ENCODE assay signal across 8 mouse cellular contexts in the genomic region with DNA sequence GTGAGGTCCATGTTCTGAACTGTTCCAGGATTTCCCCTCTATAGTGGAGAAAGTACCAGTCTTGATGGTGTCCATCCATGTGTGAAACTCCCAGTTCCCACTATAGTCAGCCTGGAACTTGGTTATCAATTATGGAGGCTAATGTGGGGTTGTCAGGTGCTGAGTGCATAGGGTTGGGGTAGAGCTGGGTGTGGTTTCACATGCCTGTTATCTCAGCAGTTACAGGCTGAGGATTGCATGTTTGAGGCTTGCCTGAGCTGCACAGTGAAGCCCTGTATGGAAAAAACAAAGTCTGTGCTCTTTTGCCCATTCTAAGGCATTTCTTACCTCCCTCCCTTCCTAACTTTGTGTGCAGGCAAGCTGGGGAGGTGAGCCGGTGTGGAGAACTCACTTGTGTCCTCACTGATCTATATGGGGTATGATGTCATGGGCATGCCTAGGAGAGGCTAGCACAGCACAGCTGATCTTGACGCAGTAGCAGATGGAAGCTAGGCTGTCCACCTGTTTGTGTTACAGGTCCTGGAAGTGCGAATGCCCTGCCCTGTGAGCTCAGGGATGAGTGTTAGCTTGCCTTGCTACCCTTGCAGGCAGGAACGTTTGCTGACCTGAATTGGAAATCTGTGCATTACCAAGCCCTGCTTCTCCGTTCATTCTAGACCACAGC. TPM values are rescaled to one million over a fixed set of nuclear protein-coding genes. Genes with fewer than 3 reads are reported as not detected.
DNase-seq lines count a peak whose midpoint lies in the region; ATAC-seq and TF ChIP-seq lines count a peak whose summit lies in the region.
"Not testable (repeated sequence)": the region's sequence is repeated elsewhere in the genome, so short reads cannot be mapped to it uniquely, and the experiment has no call there.

No protein-coding gene starts in this region.

- not testable (repeated sequence) for TF ChIP-seq CTCF in G1E (IDR thresholded peaks at IDR 0.05; ENCODE audit: low read depth, low read length); liver, embryonic 14.5 days (IDR thresholded peaks at IDR 0.05; ENCODE audit: low read depth); liver, postnatal 0 days (IDR thresholded peaks at IDR 0.05; ENCODE audit: low read depth)

- not testable (repeated sequence) for H3K27ac ChIP-seq in intestine, embryonic 16.5 days (ENCODE audit: low read length); liver, embryonic 11.5 days (ENCODE audit: low read depth, low read length); stomach, embryonic 14.5 days (ENCODE audit: low read length)
- peak overlapping the region; percentile 70 for H3K27ac ChIP-seq in liver, embryonic 14.5 days
- H3K27ac ChIP-seq in liver, postnatal 0 days (ENCODE audit: low read depth): peak overlapping the region; percentile 76

- peak; percentile 64 for TF ChIP-seq EP300 in liver, embryonic 14.5 days (IDR thresholded peaks at IDR 0.05; ENCODE audit: low read depth)
- peak; percentile 72; the same call in 1 of the 2 replicates for TF ChIP-seq EP300 in liver, postnatal 0 days (IDR thresholded peaks at IDR 0.05; ENCODE audit: low read depth)

- H3K9me3 ChIP-seq in G1E (replicated peaks): peaks cover 10% of the 10 kb centered on the region
- H3K9me3 ChIP-seq in intestine, embryonic 16.5 days (ENCODE audit: control insufficient read depth, low read length); liver, embryonic 11.5 days (ENCODE audit: control insufficient read depth, low read length); liver, embryonic 14.5 days (ENCODE audit: control insufficient read depth, low read length); liver, postnatal 0 days (ENCODE audit: low read length); stomach, embryonic 14.5 days (ENCODE audit: control insufficient read depth, low read depth, low read length): not testable (repeated sequence)

- not testable (repeated sequence) for H3K27me3 ChIP-seq in G1E (ENCODE audit: insufficient read depth, low read length); intestine, embryonic 16.5 days (replicated peaks; ENCODE audit: control insufficient read depth, insufficient read depth, low read length); liver, embryonic 11.5 days (replicated peaks; ENCODE audit: control insufficient read depth, insufficient read depth, low read length); liver, embryonic 14.5 days (ENCODE audit: control insufficient read depth, insufficient read depth, low read length); liver, postnatal 0 days (ENCODE audit: insufficient read depth, low read length); stomach, embryonic 14.5 days (ENCODE audit: control insufficient read depth, insufficient read depth, low read length)

- not testable (repeated sequence) for DNase-seq in G1E (ENCODE audit: low spot score); liver, embryonic 11.5 days (ENCODE audit: low spot score); liver, postnatal 0 days
- peak; percentile 10 for DNase-seq in cerebellum, adult 11-12 months
- DNase-seq in liver, embryonic 14.5 days (ENCODE audit: low read depth in 3 of 3, low spot score in 3 of 3): peak in 1 of 3 experiments; percentile 47

- not testable (repeated sequence) for H3K4me2 ChIP-seq in intestine, embryonic 16.5 days (ENCODE audit: low read depth, low read length); liver, embryonic 11.5 days; stomach, embryonic 14.5 days (replicated peaks; ENCODE audit: low read depth, low read length)
- peak overlapping the region; percentile 53 for H3K4me2 ChIP-seq in liver, embryonic 14.5 days (ENCODE audit: low read depth)
- H3K4me2 ChIP-seq in liver, postnatal 0 days (ENCODE audit: low read depth, low read length): peak overlapping the region; percentile 29; the same call in 1 of the 2 replicates

- peak; percentile 69; the same call in 1 of the 2 replicates for ATAC-seq in G1E (ENCODE audit: extremely low read depth, insufficient number of reproducible peaks, low FRiP score, poor library complexity, severe bottlenecking)
- ATAC-seq in erythroblast, adult 5-6 weeks (replicated peaks; ENCODE audit: low FRiP score, poor library complexity, severe bottlenecking): peak; percentile 80
- ATAC-seq in intestine, embryonic 16.5 days: peak; percentile 59; the same call in 1 of the 2 replicates
- peak; percentile 93 for ATAC-seq in liver, embryonic 11.5 days (replicated peaks; ENCODE audit: low FRiP score)
- ATAC-seq in liver, embryonic 14.5 days (ENCODE audit: insufficient read depth): peak; percentile 92
- peak; percentile 86 for ATAC-seq in liver, postnatal 0 days
- peak; percentile 71; the same call in 1 of the 2 replicates for ATAC-seq in stomach, embryonic 14.5 days (ENCODE audit: insufficient number of reproducible peaks, insufficient read depth, low FRiP score, low read depth)

- peaks cover 62% of the 10 kb centered on the region for H3K36me3 ChIP-seq in G1E (replicated peaks)
- peaks cover 24% of the 10 kb centered on the region for H3K36me3 ChIP-seq in intestine, embryonic 16.5 days (ENCODE audit: control insufficient read depth, insufficient read depth, low read length)
- H3K36me3 ChIP-seq in liver, embryonic 11.5 days (ENCODE audit: control insufficient read depth, insufficient read depth, low read length): peaks cover 33% of the 10 kb centered on the region
- peaks cover 26% of the 10 kb centered on the region for H3K36me3 ChIP-seq in liver, embryonic 14.5 days (replicated peaks; ENCODE audit: control insufficient read depth, insufficient read depth, low read depth)
- peaks cover 41% of the 10 kb centered on the region for H3K36me3 ChIP-seq in liver, postnatal 0 days (replicated peaks; ENCODE audit: insufficient read depth, low read length)
- peaks cover 22% of the 10 kb centered on the region for H3K36me3 ChIP-seq in stomach, embryonic 14.5 days (ENCODE audit: control insufficient read depth, insufficient read depth, low read length)

- 85% methylated on average over 5 of the region's 5 CpGs for WGBS in intestine, embryonic 16.5 days
- WGBS in liver, embryonic 11.5 days: 81% methylated on average over 5 of the region's 5 CpGs
- 57% methylated on average over 5 of the region's 5 CpGs for WGBS in liver, embryonic 14.5 days (ENCODE audit: insufficient replicate concordance)
- 66% methylated on average over 5 of the region's 5 CpGs for WGBS in liver, postnatal 0 days (ENCODE audit: insufficient replicate concordance)
- 85% methylated on average over 5 of the region's 5 CpGs for WGBS in stomach, embryonic 14.5 days

- H3K4me3 ChIP-seq in G1E (ENCODE audit: low read depth, low read length); intestine, embryonic 16.5 days (ENCODE audit: low read length); liver, embryonic 11.5 days (ENCODE audit: low read depth, low read length); liver, embryonic 14.5 days (ENCODE audit: insufficient read depth in 1 of 2, low read depth in 2 of 2, low read length in 2 of 2); liver, postnatal 0 days (ENCODE audit: low read depth, low read length); stomach, embryonic 14.5 days (ENCODE audit: low read depth, low read length): not testable (repeated sequence)

- H3K4me1 ChIP-seq in G1E (ENCODE audit: insufficient read depth, low read depth, low read length): peaks cover 30% of the 10 kb centered on the region
- not testable (repeated sequence) for H3K4me1 ChIP-seq in intestine, embryonic 16.5 days (ENCODE audit: control insufficient read depth, insufficient read depth, low read length); stomach, embryonic 14.5 days (ENCODE audit: control insufficient read depth, insufficient read depth, low read length)
- peaks cover 18% of the 10 kb centered on the region for H3K4me1 ChIP-seq in liver, embryonic 11.5 days (replicated peaks; ENCODE audit: control insufficient read depth, insufficient read depth, low read length)
- peaks cover 26 to 27% of the 10 kb centered on the region in 2 experiments for H3K4me1 ChIP-seq in liver, embryonic 14.5 days (replicated peaks; ENCODE audit: control insufficient read depth in 2 of 2, insufficient read depth in 2 of 2, low read length in 1 of 2)
- H3K4me1 ChIP-seq in liver, postnatal 0 days (ENCODE audit: insufficient read depth): peaks cover 48% of the 10 kb centered on the region

- H3K9ac ChIP-seq in intestine, embryonic 16.5 days (ENCODE audit: low read depth, low read length); liver, embryonic 11.5 days (ENCODE audit: low read depth, low read length); liver, postnatal 0 days (replicated peaks); stomach, embryonic 14.5 days (replicated peaks; ENCODE audit: low read depth, low read length): not testable (repeated sequence)
- H3K9ac ChIP-seq in liver, embryonic 14.5 days (replicated peaks): peak overlapping the region; percentile 13

RNA-seq across cellular contexts. Expression of gene Klhl25, which starts 15.3 kb away (rescaled TPM):
- total RNA-seq in G1E (2014; fragmentation: Nextera tagmentation): 2.7 and 51.2 TPM in 2 replicates
- total RNA-seq in G1E (2017): 9.6 and 11.8 TPM in 2 replicates
- 3.0 and 5.4 TPM in 2 replicates for polyA plus RNA-seq in G1E (2012)
- 74.7 and 77.5 TPM in 2 replicates for total RNA-seq in erythroblast, adult 5-6 weeks (2015; ENCODE audit: low replicate concordance)
- total RNA-seq in erythroblast, adult 5-6 weeks (2017; ENCODE audit: low replicate concordance): 189 and 190 TPM in 2 replicates
- polyA plus RNA-seq in intestine, embryonic 16.5 days (2015; fragmentation: Nextera tagmentation; extraction: Ambion mirVana): 9.5 and 10.4 TPM in 2 replicates
- 11.6 and 12.9 TPM in 2 replicates for polyA plus RNA-seq in liver, embryonic 11.5 days (2014; fragmentation: Nextera tagmentation; extraction: Ambion mirVana)
- polyA plus RNA-seq in liver, embryonic 14.5 days (2012; rRNA removed): 7.6 and 7.9 TPM in 2 replicates
- 8.9 and 9.5 TPM in 2 replicates for polyA plus RNA-seq in liver, embryonic 14.5 days (2014; fragmentation: Nextera tagmentation; extraction: Ambion mirVana)
- 13.0 and 13.5 TPM in 2 replicates for polyA plus RNA-seq in liver, postnatal 0 days (2015; fragmentation: Nextera tagmentation; extraction: Ambion mirVana)
- polyA plus RNA-seq in stomach, embryonic 14.5 days (2014; fragmentation: Nextera tagmentation; extraction: Ambion mirVana): 12.0 and 12.4 TPM in 2 replicates
